Mouse (Mus musculus) embryonic fibroblast, embryonic 13.5 days (primary cell): Measurements from ENCODE around the gene Dhh.

Source experiments
- CTCF ChIP-seq: IDR thresholded peaks from 2 replicates; pipeline ENCODE4 v1.5.1; 2011; ENCODE audit warnings: mild to moderate bottlenecking, control low read depth, low read length, moderate library complexity, borderline replicate concordance; ENCODE audit not compliant: insufficient read depth
- POLR2A ChIP-seq: IDR thresholded peaks from 2 replicates; pipeline ENCODE4 v1.6.1; 2011; ENCODE audit warnings: low read depth, mild to moderate bottlenecking, control low read depth, low read length, moderate library complexity

DNA sequence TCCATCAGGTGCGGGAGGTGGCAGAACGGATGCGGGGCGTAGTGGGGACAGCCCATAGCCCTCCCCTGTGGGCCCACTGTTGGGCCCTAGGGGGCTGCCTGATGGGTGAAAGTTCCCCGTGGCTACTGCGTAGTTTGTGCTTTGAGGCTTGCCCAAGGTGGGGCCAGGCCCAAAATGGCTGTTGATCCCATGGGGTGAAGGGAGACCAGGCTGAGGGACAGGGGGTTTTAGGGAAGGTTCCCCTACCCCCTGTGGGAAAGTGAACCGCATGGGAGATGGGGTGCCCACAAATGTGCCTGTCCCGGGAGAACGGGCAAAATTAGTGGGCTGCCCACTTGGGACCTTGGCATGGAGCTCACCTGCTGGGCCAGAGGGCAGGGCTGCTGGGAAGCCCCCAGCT is 46.3 kb downstream of the Dhh start:
- TF ChIP-seq CTCF (no peak), POLR2A (no peak)
